Mouse (Mus musculus) neural tube, embryonic 11.5 days (tissue): ENCODE measurements around the gene Rgs7bp. TPM values are rescaled to one million over a fixed set of nuclear protein-coding genes. Genes with fewer than 3 reads are reported as not detected.

ENCODE experiments used
- ATAC-seq: fragments of 200-750 bp; cut with Nextera tagmentation; 2 replicates; pipeline ENCODE4 v1.8.0; 2017; ENCODE audit warnings: moderate number of reproducible peaks, mild to moderate bottlenecking, moderate TSS enrichment, moderate library complexity; ENCODE audit not compliant: insufficient read depth, low FRiP score, low TSS enrichment
- DNase-seq: peaks from one replicate; pipeline ENCODE4 v3.0.0-alpha.2; 2015; ENCODE audit warnings: low spot score
- H3K27ac ChIP-seq: fragments of 300-500 bp; sonication (generic); 2 replicates; pipeline ENCODE4 v1.5.1; 2014; ENCODE audit warnings: low read depth, mild to moderate bottlenecking, low read length
- H3K27me3 ChIP-seq: fragments of 300-500 bp; sonication (generic); 2 replicates; pipeline ENCODE4 v1.6.1; 2014; ENCODE audit warnings: mild to moderate bottlenecking, low read length, mixed read lengths; ENCODE audit not compliant: control insufficient read depth, insufficient read depth
- H3K36me3 ChIP-seq: fragments of 300-500 bp; sonication (generic); 2 replicates; pipeline ENCODE4 v1.6.1; 2014; ENCODE audit warnings: mild to moderate bottlenecking, low read length, moderate library complexity, mixed read lengths; ENCODE audit not compliant: control insufficient read depth, insufficient read depth
- H3K4me1 ChIP-seq: fragments of 300-500 bp; sonication (generic); 2 replicates; pipeline ENCODE4 v1.6.1; 2014; ENCODE audit warnings: low read length, mixed read lengths; ENCODE audit not compliant: control insufficient read depth, insufficient read depth
- H3K4me2 ChIP-seq: fragments of 300-500 bp; sonication (generic); 2 replicates; pipeline ENCODE4 v1.6.1; 2014; ENCODE audit warnings: low read depth, mild to moderate bottlenecking, moderate library complexity
- H3K4me3 ChIP-seq: fragments of 300-500 bp; sonication (generic); 2 replicates; pipeline ENCODE4 v1.5.1; 2014; ENCODE audit warnings: low read depth, low read length
- H3K9ac ChIP-seq: fragments of 300-500 bp; sonication (generic); 2 replicates; pipeline ENCODE4 v1.6.1; 2014; ENCODE audit warnings: mild to moderate bottlenecking, low read length
- H3K9me3 ChIP-seq: fragments of 300-500 bp; sonication (generic); 2 replicates; pipeline ENCODE4 v1.6.1; 2016; ENCODE audit warnings: low read length; ENCODE audit not compliant: control insufficient read depth
- WGBS: fragments of 180-500 bp; shearing (Covaris S2); extraction: QIAGEN DNeasy Blood & Tissue Kit; methylation state at CpG from one replicate; pipeline ENCODE4 v1.1.7; 2014; 5-methylcytosine and 5-hydroxymethylcytosine counted together
- polyA plus RNA-seq: library from polyadenylated mRNA; unstranded; fragments of >200 nt; fragmentation: Nextera tagmentation; extraction: Ambion mirVana; gene quantifications from 2 replicates; pipeline ENCODE4 v1.2.1, GENCODE M21; 2014

Rgs7bp gene
- polyA plus RNA-seq, 1 experiment from 2014 or later, result 2.3 TPM

DNA sequence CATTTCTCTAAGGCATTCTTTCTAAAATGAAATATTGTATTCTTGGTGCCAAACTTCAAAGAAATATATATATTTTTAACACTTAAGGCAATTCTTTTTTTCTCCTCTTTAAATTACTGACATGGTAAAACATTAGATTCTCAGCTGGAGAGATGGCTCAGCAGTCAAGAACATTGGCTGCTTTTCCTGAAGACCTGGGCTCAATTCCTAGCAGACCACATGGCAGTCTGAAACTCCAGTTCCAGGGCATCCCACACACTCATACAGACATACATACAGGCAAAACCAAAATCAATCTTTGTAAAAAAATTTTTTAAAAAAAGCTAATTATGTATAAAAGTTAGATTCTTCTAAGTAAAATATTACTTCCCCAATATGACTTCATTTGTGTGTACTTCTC, 22.8 kb downstream of the Rgs7bp start:
- Histone ChIP-seq H3K4me3 (no peak overlapping the region), H3K9me3 (no peaks in the 10 kb centered on the region), H3K4me1 (no peaks in the 10 kb centered on the region), H3K27me3 (no peaks in the 10 kb centered on the region), H3K4me2 (no peak overlapping the region), H3K9ac (no peak overlapping the region), H3K27ac (no peak overlapping the region), H3K36me3 (no peaks in the 10 kb centered on the region)
- no peak for DNase-seq
- no peak for ATAC-seq

DNA sequence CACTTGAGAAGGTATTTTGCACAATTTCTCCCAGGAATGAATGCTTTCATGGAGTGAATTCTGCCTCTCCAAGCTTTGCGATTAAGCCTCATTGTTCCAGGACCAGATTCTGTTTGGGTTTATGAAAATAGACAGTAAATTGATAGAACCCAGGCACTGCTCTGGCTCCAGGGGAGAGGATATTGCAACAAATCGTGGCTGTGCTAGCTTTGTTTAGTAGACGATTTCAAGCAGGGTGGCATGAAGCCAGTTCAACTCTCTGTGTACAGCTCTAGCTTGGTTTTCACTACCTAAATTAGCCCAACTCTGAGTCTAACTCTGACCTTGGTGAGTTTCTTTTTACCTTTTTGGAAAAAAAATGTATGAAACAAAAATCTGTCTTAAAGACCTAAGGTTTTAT, 26.5 kb downstream of the Rgs7bp start:
- Histone ChIP-seq H3K9ac (no peak overlapping the region), H3K36me3 (no peaks in the 10 kb centered on the region), H3K27me3 (no peaks in the 10 kb centered on the region), H3K4me3 (no peak overlapping the region), H3K4me1 (no peaks in the 10 kb centered on the region), H3K27ac (no peak overlapping the region), H3K4me2 (no peak overlapping the region), H3K9me3 (no peaks in the 10 kb centered on the region)
- DNase-seq (no peak), ATAC-seq (no peak)
- 82% methylated on average over 3 of the region's 3 CpGs for WGBS

DNA sequence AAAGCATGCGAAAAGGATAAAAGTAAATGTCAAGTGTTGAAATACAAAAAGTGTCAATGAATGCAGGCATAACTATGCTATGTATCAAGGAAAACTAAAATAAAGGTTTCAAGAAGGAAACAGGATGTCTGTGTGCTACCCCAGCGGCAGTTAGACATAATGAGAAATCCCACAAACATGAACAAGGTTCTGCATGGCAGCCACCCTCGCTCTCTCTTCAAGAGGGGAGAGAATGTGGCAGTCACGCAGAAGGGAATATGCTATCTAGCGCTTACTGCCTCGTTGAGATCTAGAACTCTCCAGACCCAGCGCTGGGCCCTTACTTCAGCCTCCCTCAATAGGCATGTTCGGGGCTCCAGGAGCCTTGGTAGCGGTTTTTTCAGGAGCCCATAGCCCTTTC, 38.2 kb downstream of the Rgs7bp start:
- Histone ChIP-seq H3K9ac (no peak overlapping the region), H3K4me2 (no peak overlapping the region), H3K4me3 (no peak overlapping the region), H3K27ac (no peak overlapping the region), H3K36me3 (no peaks in the 10 kb centered on the region), H3K27me3 (no peaks in the 10 kb centered on the region), H3K4me1 (no peaks in the 10 kb centered on the region), H3K9me3 (no peaks in the 10 kb centered on the region)
- ATAC-seq, result no peak
- no peak for DNase-seq
- 87% methylated on average over 9 of the region's 9 CpGs for WGBS

DNA sequence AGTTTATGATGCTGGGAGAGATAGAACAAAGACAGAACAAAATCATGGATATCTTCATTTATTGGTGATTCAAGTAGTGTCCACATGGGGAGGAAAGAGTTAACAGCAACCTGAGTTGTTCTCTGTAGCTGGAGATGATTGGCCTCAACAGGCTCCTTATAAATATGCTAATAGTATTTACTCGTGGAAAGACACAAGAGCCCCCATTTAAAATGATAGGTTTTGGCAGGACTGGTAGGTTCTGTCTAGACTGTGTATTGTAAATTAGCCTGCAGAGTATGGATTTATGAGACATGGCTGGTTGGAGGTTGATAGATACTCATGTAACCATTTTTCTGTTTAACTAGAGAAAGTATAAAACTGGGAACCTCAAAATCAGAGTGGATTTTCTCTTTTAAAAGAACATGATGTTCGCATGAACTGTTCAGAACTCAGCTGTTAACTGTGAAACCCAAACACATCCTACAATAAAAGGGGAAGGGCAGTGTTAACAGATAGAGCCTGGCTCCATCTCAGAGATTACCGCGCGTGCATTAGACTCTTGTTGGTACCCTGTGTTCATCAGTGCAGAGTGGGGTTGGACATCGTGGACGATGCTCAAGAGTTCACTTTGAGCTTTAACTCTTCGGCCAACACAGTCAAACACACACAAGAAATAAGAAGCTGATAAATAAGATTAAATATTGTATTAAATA, 38.9 kb downstream of the Rgs7bp start:
- Histone ChIP-seq H3K4me2 (no peak overlapping the region), H3K27me3 (no peaks in the 10 kb centered on the region), H3K4me3 (no peak overlapping the region), H3K9ac (no peak overlapping the region), H3K36me3 (no peaks in the 10 kb centered on the region), H3K27ac (no peak overlapping the region), H3K4me1 (no peaks in the 10 kb centered on the region), H3K9me3 (no peaks in the 10 kb centered on the region)
- 81% methylated on average over 8 of the region's 8 CpGs for WGBS
- ATAC-seq (no peak), DNase-seq (no peak)

- ATAC-seq (no peak), DNase-seq (no peak)
- H3K27ac ChIP-seq, result no peak overlapping the region
- no peaks in the 10 kb centered on the region for H3K4me1 ChIP-seq
- no peak overlapping the region for H3K4me2 ChIP-seq
- H3K9me3 ChIP-seq, result no peaks in the 10 kb centered on the region
- H3K9ac ChIP-seq, result no peak overlapping the region
- H3K36me3 ChIP-seq, result no peaks in the 10 kb centered on the region
- 93% methylated on average over 5 of the region's 5 CpGs for WGBS
- no peaks in the 10 kb centered on the region for H3K27me3 ChIP-seq
- no peak overlapping the region for H3K4me3 ChIP-seq
Observed at GRCm38 (mm10) chr13:105011300-105011699, 43.4 kb downstream of the Rgs7bp start.

- DNase-seq, result no peak
- no peaks in the 10 kb centered on the region for H3K36me3 ChIP-seq
- H3K4me2 ChIP-seq, result no peak overlapping the region
- no peak for ATAC-seq
- no peak overlapping the region for H3K4me3 ChIP-seq
- 92% methylated on average over 2 of the region's 2 CpGs for WGBS
- no peaks in the 10 kb centered on the region for H3K4me1 ChIP-seq
- H3K9me3 ChIP-seq, result no peaks in the 10 kb centered on the region
- no peak overlapping the region for H3K9ac ChIP-seq
- no peaks in the 10 kb centered on the region for H3K27me3 ChIP-seq
- no peak overlapping the region for H3K27ac ChIP-seq
Observed at GRCm38 (mm10) chr13:105008891-105009290, 45.8 kb downstream of the Rgs7bp start.

GRCm38 (mm10) chr13:105002831-105003157, 51.9 kb downstream of the Rgs7bp start:
- ATAC-seq, result no peak
- no peak overlapping the region for H3K4me3 ChIP-seq
- H3K27me3 ChIP-seq, result no peaks in the 10 kb centered on the region

DNA sequence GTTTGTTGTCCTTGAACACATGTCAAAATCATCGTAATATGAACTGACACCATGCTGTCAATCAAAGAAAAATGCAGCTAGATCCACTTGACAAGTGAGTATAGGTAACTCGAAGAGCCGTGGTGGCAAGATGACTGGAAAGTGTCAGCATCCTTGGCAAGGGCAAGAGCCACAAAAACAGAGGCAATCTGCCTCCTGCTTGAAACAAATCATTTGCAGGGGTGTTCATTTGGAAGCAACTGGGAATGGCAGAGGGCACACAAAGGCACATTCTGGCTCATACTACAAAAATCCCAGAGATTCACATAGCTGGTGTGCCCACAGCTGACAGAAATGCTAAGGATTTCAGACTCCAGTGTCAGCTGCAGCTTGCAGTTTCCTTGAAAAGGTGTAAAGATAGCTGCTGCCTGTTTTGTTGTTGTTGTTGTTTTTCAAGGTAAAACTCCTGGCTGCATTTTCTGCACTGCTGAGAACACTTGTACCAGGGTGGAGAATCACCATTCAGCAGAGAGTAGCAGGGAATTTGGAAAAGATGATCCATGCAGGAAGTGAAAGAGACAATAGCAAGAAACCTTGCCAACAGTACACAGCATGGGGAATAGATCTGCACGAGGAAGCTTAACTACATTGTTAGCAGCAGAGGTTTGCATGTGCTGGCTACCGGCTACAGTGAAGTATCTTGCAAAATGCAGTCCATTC, 52.4 kb downstream of the Rgs7bp start:
- Histone ChIP-seq H3K9ac (no peak overlapping the region), H3K4me3 (no peak overlapping the region), H3K36me3 (no peaks in the 10 kb centered on the region), H3K4me1 (no peaks in the 10 kb centered on the region), H3K4me2 (no peak overlapping the region), H3K9me3 (no peaks in the 10 kb centered on the region), H3K27ac (no peak overlapping the region), H3K27me3 (no peaks in the 10 kb centered on the region)
- 86% methylated on average over 5 of the region's 5 CpGs for WGBS
- DNase-seq, result no peak
- no peak for ATAC-seq

More at GRCm38 (mm10) chr13:105002831-105003157, 51.9 kb downstream of the Rgs7bp start:
- no peaks in the 10 kb centered on the region for H3K9me3 ChIP-seq
- no peaks in the 10 kb centered on the region for H3K36me3 ChIP-seq
- H3K9ac ChIP-seq, result no peak overlapping the region
- WGBS, result 81% methylated on average over 2 of the region's 2 CpGs
- no peak for DNase-seq
- H3K4me1 ChIP-seq, result no peaks in the 10 kb centered on the region
- H3K27ac ChIP-seq, result no peak overlapping the region
- H3K4me2 ChIP-seq, result no peak overlapping the region

GRCm38 (mm10) chr13:105001714-105002113, 53.0 kb downstream of the Rgs7bp start:
- Histone ChIP-seq H3K4me3 (no peak overlapping the region), H3K9me3 (no peaks in the 10 kb centered on the region), H3K4me2 (no peak overlapping the region), H3K27ac (no peak overlapping the region), H3K27me3 (no peaks in the 10 kb centered on the region), H3K36me3 (no peaks in the 10 kb centered on the region), H3K9ac (no peak overlapping the region), H3K4me1 (no peaks in the 10 kb centered on the region)
- ATAC-seq, result no peak
- DNase-seq, result no peak
- WGBS, result 87% methylated on average over 2 of the region's 2 CpGs
